Mouse (Mus musculus) forebrain, embryonic 13.5 days (tissue): ENCODE results near the gene Tcerg1l. TPM values are rescaled to one million over a fixed set of nuclear protein-coding genes. Genes with fewer than 3 reads are reported as not detected.

Experiments used
- ATAC-seq: fragments of 200-750 bp; cut with Nextera tagmentation; 2 replicates; pipeline ENCODE4 v1.8.0; 2017
- H3K27ac ChIP-seq: fragments of 300-500 bp; sonication (generic); 2 replicates; pipeline ENCODE4 v1.5.1; 2015; ENCODE audit warnings: inconsistent platforms, mild to moderate bottlenecking, moderate library complexity
- H3K27me3 ChIP-seq: fragments of 300-500 bp; sonication (generic); 2 replicates; pipeline ENCODE4 v1.6.1; 2015; ENCODE audit warnings: mild to moderate bottlenecking, inconsistent platforms
- H3K36me3 ChIP-seq: fragments of 300-500 bp; sonication (generic); 2 replicates; pipeline ENCODE4 v1.6.1; 2015; ENCODE audit warnings: mild to moderate bottlenecking, inconsistent platforms; ENCODE audit not compliant: poor library complexity, severe bottlenecking
- H3K4me1 ChIP-seq: fragments of 300-500 bp; sonication (generic); 2 replicates; pipeline ENCODE4 v1.6.1; 2015; ENCODE audit warnings: inconsistent platforms
- H3K4me2 ChIP-seq: fragments of 300-500 bp; sonication (generic); 2 replicates; pipeline ENCODE4 v1.6.1; 2015; ENCODE audit warnings: inconsistent platforms, mild to moderate bottlenecking, moderate library complexity
- H3K4me3 ChIP-seq: fragments of 300-500 bp; sonication (generic); 2 replicates; pipeline ENCODE4 v1.5.1; 2015; ENCODE audit warnings: mild to moderate bottlenecking, inconsistent platforms
- H3K9ac ChIP-seq: fragments of 300-500 bp; sonication (generic); 2 replicates; pipeline ENCODE4 v1.6.1; 2015; ENCODE audit warnings: mild to moderate bottlenecking, inconsistent platforms
- H3K9me3 ChIP-seq: fragments of 300-500 bp; sonication (generic); replicated peaks from 2 replicates; pipeline ENCODE4 v1.6.1; 2016; ENCODE audit warnings: inconsistent platforms
- WGBS: fragments of 180-500 bp; shearing (Covaris S2); methylation state at CpG from one replicate; pipeline ENCODE4 v1.1.7; 2015; 5-methylcytosine and 5-hydroxymethylcytosine counted together
- polyA plus RNA-seq: library from polyadenylated mRNA; unstranded; fragments of >200 nt; fragmentation: Nextera tagmentation; extraction: Ambion mirVana; gene quantifications from 2 replicates; pipeline ENCODE4 v1.2.1, GENCODE M21; 2015

The Tcerg1l gene
- polyA plus RNA-seq, 1 experiment from 2014 or later: 3.0 TPM

- H3K9me3 ChIP-seq: no peaks in the 10 kb centered on the region
- no peaks in the 10 kb centered on the region for H3K27me3 ChIP-seq
- H3K4me1 ChIP-seq: no peaks in the 10 kb centered on the region
- WGBS: 68% methylated on average over 2 of the region's 2 CpGs
- H3K36me3 ChIP-seq: no peaks in the 10 kb centered on the region
- no peak overlapping the region for H3K4me2 ChIP-seq
- no peak overlapping the region for H3K9ac ChIP-seq
- ATAC-seq: no peak
- no peak overlapping the region for H3K4me3 ChIP-seq
- no peak overlapping the region for H3K27ac ChIP-seq
Observed at GRCm38 (mm10) chr7:138356655-138357449, 40.7 kb downstream of the Tcerg1l start.

- 34% methylated on average over 6 of the region's 6 CpGs for WGBS
- no peak overlapping the region for H3K4me3 ChIP-seq
Observed at GRCm38 (mm10) chr7:138345451-138345850, 52.1 kb downstream of the Tcerg1l start.

GRCm38 (mm10) chr7:138338451-138338850, 59.1 kb downstream of the Tcerg1l start:
- no peak overlapping the region for H3K27ac ChIP-seq
- no peak overlapping the region for H3K9ac ChIP-seq
- H3K4me1 ChIP-seq: peaks cover 4% of the 10 kb centered on the region; the same call in 1 of the 2 replicates
- no peak overlapping the region for H3K4me2 ChIP-seq
- ATAC-seq: no peak
- H3K4me3 ChIP-seq: no peak overlapping the region
- no peaks in the 10 kb centered on the region for H3K36me3 ChIP-seq
- H3K27me3 ChIP-seq: no peaks in the 10 kb centered on the region
- 77% methylated on average over 4 of the region's 4 CpGs for WGBS
- no peaks in the 10 kb centered on the region for H3K9me3 ChIP-seq

More at GRCm38 (mm10) chr7:138345451-138345850, 52.1 kb downstream of the Tcerg1l start:
- Histone ChIP-seq H3K9me3 (no peaks in the 10 kb centered on the region), H3K36me3 (no peaks in the 10 kb centered on the region), H3K27ac (no peak overlapping the region), H3K27me3 (no peaks in the 10 kb centered on the region), H3K4me2 (no peak overlapping the region), H3K9ac (no peak overlapping the region), H3K4me1 (peaks cover 5% of the 10 kb centered on the region)
- ATAC-seq: no peak

GRCm38 (mm10) chr7:138337946-138338345, 59.6 kb downstream of the Tcerg1l start:
- Histone ChIP-seq H3K4me1 (peaks cover 4% of the 10 kb centered on the region; the same call in 1 of the 2 replicates), H3K9ac (no peak overlapping the region), H3K36me3 (no peaks in the 10 kb centered on the region), H3K9me3 (no peaks in the 10 kb centered on the region), H3K27ac (no peak overlapping the region), H3K27me3 (no peaks in the 10 kb centered on the region), H3K4me3 (no peak overlapping the region), H3K4me2 (no peak overlapping the region)
- 43% methylated on average over 5 of the region's 5 CpGs for WGBS
- ATAC-seq: no peak

GRCm38 (mm10) chr7:138332504-138333168, 64.9 kb downstream of the Tcerg1l start:
- H3K4me3 ChIP-seq: no peak overlapping the region
- no peaks in the 10 kb centered on the region for H3K36me3 ChIP-seq
- ATAC-seq: no peak
- WGBS: 90% methylated on average over 4 of the region's 4 CpGs
- H3K4me2 ChIP-seq: no peak overlapping the region
- H3K27ac ChIP-seq: no peak overlapping the region
- H3K9me3 ChIP-seq: no peaks in the 10 kb centered on the region
- peaks cover 19% of the 10 kb centered on the region for H3K4me1 ChIP-seq
- no peak overlapping the region for H3K9ac ChIP-seq
- no peaks in the 10 kb centered on the region for H3K27me3 ChIP-seq

DNA sequence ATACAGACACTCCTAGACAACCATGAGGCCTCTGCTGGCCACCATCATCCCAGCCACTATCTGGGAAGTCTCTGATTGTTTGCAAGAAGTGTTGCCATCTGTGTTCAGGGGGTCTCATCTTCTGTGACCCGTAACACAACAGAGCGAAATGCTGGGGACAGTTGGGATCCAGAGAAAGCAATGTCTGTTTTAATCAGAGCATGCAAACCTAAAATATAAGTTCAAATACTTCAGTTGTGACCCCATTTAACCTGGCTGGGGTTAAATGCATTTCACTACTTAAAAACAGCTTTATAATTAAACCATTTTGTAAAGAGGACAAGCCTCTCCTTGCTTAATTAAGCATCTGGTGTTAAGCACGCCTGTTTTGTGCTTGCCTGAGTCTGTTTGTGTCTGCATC, 66.3 kb downstream of the Tcerg1l start:
- H3K4me3 ChIP-seq: no peak overlapping the region
- H3K36me3 ChIP-seq: no peaks in the 10 kb centered on the region
- peaks cover 28% of the 10 kb centered on the region for H3K4me1 ChIP-seq
- H3K27ac ChIP-seq: no peak overlapping the region
- no peak overlapping the region for H3K9ac ChIP-seq
- no peak for ATAC-seq
- WGBS: 63% methylated on average over 3 of the region's 3 CpGs
- no peaks in the 10 kb centered on the region for H3K9me3 ChIP-seq
- no peaks in the 10 kb centered on the region for H3K27me3 ChIP-seq
- no peak overlapping the region for H3K4me2 ChIP-seq

- H3K27me3 ChIP-seq: no peaks in the 10 kb centered on the region
- no peaks in the 10 kb centered on the region for H3K36me3 ChIP-seq
- 46% methylated on average over 6 of the region's 6 CpGs for WGBS
- no peak overlapping the region for H3K9ac ChIP-seq
- H3K9me3 ChIP-seq: no peaks in the 10 kb centered on the region
- peak; percentile 80; the same call in 1 of the 2 replicates for ATAC-seq
- H3K4me3 ChIP-seq: no peak overlapping the region
- H3K4me1 ChIP-seq: peaks cover 27% of the 10 kb centered on the region
- 0 out of 2 replicates have a peak overlapping the region, but pooled peaks have one; percentile 26 for H3K27ac ChIP-seq
- no peak overlapping the region for H3K4me2 ChIP-seq
Observed at GRCm38 (mm10) chr7:138328637-138329036, 68.9 kb downstream of the Tcerg1l start.

DNA sequence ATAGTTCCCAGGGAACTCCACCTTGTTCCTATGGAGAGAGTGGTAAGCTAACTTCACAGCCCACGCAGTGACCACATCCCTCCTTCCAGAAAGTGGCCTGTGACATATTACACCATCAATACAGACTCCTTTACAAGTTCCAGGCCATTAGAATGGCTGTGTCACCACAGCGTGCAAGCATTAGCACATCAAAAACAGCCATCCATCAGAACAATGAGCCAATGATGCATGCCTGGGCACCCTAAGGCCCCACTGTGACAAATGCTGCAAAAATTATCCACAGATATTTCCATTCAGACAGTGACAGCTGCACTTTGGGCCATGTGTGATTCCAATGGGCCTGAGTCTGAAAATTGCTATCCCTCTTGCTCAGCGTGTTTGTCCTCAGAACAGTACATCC, 70.8 kb downstream of the Tcerg1l start:
- Histone ChIP-seq H3K4me1 (peaks cover 27% of the 10 kb centered on the region), H3K4me2 (no peak overlapping the region), H3K27me3 (no peaks in the 10 kb centered on the region), H3K27ac (no peak overlapping the region), H3K9ac (no peak overlapping the region), H3K36me3 (no peaks in the 10 kb centered on the region), H3K9me3 (no peaks in the 10 kb centered on the region), H3K4me3 (no peak overlapping the region)
- no peak for ATAC-seq
- WGBS: 35% methylated on average over 3 of the region's 3 CpGs

- no peak overlapping the region for H3K27ac ChIP-seq
- H3K27me3 ChIP-seq: no peaks in the 10 kb centered on the region
- no peaks in the 10 kb centered on the region for H3K9me3 ChIP-seq
- WGBS: 86% methylated on average over 1 of the region's 1 CpGs
- ATAC-seq: no peak
- H3K4me3 ChIP-seq: no peak overlapping the region
- H3K9ac ChIP-seq: no peak overlapping the region
- H3K36me3 ChIP-seq: no peaks in the 10 kb centered on the region
- H3K4me1 ChIP-seq: no peaks in the 10 kb centered on the region
- no peak overlapping the region for H3K4me2 ChIP-seq
Observed at GRCm38 (mm10) chr7:138313733-138314132, 83.8 kb downstream of the Tcerg1l start.

- H3K4me3 ChIP-seq: no peak overlapping the region
- no peaks in the 10 kb centered on the region for H3K36me3 ChIP-seq
- H3K4me2 ChIP-seq: no peak overlapping the region
- no peak overlapping the region for H3K9ac ChIP-seq
- no peak for ATAC-seq
- H3K4me1 ChIP-seq: no peaks in the 10 kb centered on the region
- H3K27ac ChIP-seq: no peak overlapping the region
- H3K27me3 ChIP-seq: no peaks in the 10 kb centered on the region
- H3K9me3 ChIP-seq: no peaks in the 10 kb centered on the region
- 94% methylated on average over 3 of the region's 3 CpGs for WGBS
Observed at GRCm38 (mm10) chr7:138306126-138306525, 91.4 kb downstream of the Tcerg1l start.

DNA sequence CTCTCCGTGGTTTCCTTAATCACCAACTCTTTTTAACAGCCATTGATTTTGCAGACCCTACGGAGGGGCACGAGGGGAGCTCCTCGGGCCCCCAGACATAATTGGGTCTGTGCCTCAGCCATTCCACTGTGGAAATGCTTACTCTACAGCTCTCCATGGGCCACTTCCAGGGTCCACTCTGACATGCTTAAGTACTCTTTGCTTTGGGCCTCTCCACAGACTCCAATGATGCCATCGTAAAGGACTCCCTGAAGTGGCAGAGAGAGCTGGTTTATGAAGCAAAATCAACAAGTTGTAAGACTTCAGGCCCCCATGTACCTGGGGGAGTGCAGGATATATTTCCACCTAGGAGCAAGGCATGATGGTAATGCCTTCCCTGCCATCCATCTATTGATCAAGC, 112.7 kb downstream of the Tcerg1l start:
- Histone ChIP-seq H3K4me3 (no peak overlapping the region), H3K27me3 (no peaks in the 10 kb centered on the region), H3K4me2 (no peak overlapping the region), H3K27ac (no peak overlapping the region), H3K9me3 (no peaks in the 10 kb centered on the region), H3K4me1 (no peaks in the 10 kb centered on the region), H3K9ac (no peak overlapping the region), H3K36me3 (no peaks in the 10 kb centered on the region)
- no peak for ATAC-seq
- 83% methylated on average over 5 of the region's 5 CpGs for WGBS

DNA sequence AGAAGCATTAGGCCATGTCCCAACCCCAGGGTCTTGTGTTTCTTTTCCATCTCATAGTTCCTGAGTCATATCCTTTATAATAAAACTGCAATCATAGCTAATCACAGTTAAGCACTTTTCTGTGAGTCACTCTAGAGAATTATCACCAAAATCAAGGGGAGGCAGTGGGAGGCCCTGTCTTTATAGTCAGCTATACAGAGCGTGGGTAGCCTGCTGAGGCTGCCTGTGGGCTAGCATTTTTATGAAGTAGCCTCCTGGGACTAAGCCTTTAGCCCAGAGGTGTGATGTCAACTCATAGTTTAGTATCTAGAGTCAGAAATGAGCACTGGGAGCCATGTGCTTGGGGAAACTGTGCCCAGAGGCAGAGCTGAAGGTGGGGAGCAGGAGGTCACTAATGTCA, 122.3 kb downstream of the Tcerg1l start:
- Histone ChIP-seq H3K36me3 (no peaks in the 10 kb centered on the region), H3K27ac (no peak overlapping the region), H3K9ac (no peak overlapping the region), H3K27me3 (no peaks in the 10 kb centered on the region), H3K9me3 (no peaks in the 10 kb centered on the region), H3K4me2 (no peak overlapping the region), H3K4me1 (no peaks in the 10 kb centered on the region), H3K4me3 (no peak overlapping the region)
- no peak for ATAC-seq
- 60% methylated on average over 1 of the region's 1 CpGs for WGBS
